In the genomic region with DNA sequence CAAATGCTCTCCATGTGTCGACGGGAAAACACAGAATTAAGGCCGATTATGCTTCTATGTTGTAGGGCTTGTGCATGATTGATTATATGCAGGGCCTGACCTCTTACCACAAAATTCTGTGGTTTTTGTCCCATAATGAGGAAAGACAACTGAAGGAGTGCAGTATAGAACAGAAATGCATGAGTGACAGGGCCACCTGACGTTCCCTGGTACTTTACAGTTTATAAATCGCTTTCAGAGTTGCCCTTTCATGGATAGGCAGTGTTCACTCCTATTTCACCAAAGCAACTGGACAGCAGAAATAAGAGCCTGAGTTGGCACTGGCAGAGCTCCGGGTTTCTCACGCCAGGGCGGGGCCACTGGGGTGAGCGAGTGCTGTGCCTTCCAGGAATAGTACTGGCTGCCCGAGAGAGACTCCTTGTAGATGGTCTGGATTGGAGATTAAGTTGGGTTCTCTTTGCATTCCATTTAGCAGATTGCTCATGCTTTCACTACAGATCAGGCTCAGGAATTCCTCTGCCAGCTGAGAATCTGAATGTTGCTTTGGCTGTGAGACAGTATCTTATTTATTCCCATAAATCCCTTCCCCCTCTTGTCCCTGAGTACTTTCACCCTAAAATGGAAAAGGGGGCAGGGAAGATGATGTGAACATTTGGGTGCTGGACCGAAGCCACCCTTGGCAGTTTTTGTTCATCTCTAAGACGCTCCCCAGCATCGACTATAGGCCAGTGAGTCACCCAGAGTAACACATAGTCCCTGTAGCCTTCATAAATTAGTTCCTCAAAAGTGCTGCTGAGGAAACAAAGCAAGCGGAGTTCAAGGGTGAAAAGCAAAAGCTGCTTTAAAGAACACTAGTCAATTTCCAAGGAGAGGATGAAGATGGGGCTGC, we compare ENCODE assay signal across 10 mouse cellular contexts.
DNase-seq lines count a peak whose midpoint lies in the region; ATAC-seq and TF ChIP-seq lines count a peak whose summit lies in the region.
"Had no signal": no experiment of that assay in that cellular context is flagged by ENCODE, and none has a peak within 500 bp of the region (broad histone marks: within the 10 kb centered on the region; RNA-seq: fewer than 3 reads in every experiment).

No protein-coding gene starts in this region.

- H3K36me3 ChIP-seq in liver, adult 2 months (ENCODE audit: control insufficient read depth, insufficient read depth, low read length) = no peaks in the 10 kb centered on the region
- H3K36me3 ChIP-seq in liver, embryonic 12.5 days = no peaks in the 10 kb centered on the region
- no peaks in the 10 kb centered on the region for H3K36me3 ChIP-seq in lung, postnatal 0 days (ENCODE audit: insufficient read depth, low read length)
- H3K36me3 ChIP-seq in intestine, embryonic 16.5 days (ENCODE audit: control insufficient read depth, insufficient read depth, low read length) = no peaks in the 10 kb centered on the region
- H3K36me3 ChIP-seq: liver, embryonic 13.5 days had no signal

- H3K4me2 ChIP-seq in liver, embryonic 12.5 days = no peak overlapping the region
- no peak overlapping the region for H3K4me2 ChIP-seq in lung, postnatal 0 days (replicated peaks; ENCODE audit: low read depth, low read length)
- no peak overlapping the region for H3K4me2 ChIP-seq in intestine, embryonic 16.5 days (ENCODE audit: low read depth, low read length)
- H3K4me2 ChIP-seq: liver, embryonic 13.5 days had no signal

- TF ChIP-seq POLR2A in liver, adult 2 months (IDR thresholded peaks at IDR 0.05; ENCODE audit: extremely low read depth, insufficient read depth, low read length) = no peak
- TF ChIP-seq POLR2A in cerebellum, adult 2 months (IDR thresholded peaks at IDR 0.05; ENCODE audit: borderline replicate concordance, insufficient read depth, low read length) = no peak

- H3K4me3 ChIP-seq in liver, adult 2 months (ENCODE audit: insufficient read depth, low read depth, low read length) = no peak overlapping the region
- H3K4me3 ChIP-seq in liver, embryonic 12.5 days = no peak overlapping the region
- H3K4me3 ChIP-seq in cerebellum, adult 2 months (replicated peaks; ENCODE audit: insufficient read depth, low read depth, low read length) = no peak overlapping the region
- H3K4me3 ChIP-seq in lung, postnatal 0 days (ENCODE audit: low read depth, low read length) = no peak overlapping the region
- H3K4me3 ChIP-seq in intestine, embryonic 16.5 days (ENCODE audit: low read length) = no peak overlapping the region
- H3K4me3 ChIP-seq: liver, embryonic 13.5 days had no signal

- TF ChIP-seq EP300 in lung, postnatal 0 days (IDR thresholded peaks at IDR 0.05) = no peak

- TF ChIP-seq CTCF in liver, adult 2 months (IDR thresholded peaks at IDR 0.05; ENCODE audit: low read depth, low read length) = no peak
- TF ChIP-seq CTCF in cerebellum, adult 2 months (IDR thresholded peaks at IDR 0.05; ENCODE audit: borderline replicate concordance, insufficient read depth, low read depth, low read length) = no peak
- no peak for TF ChIP-seq CTCF in lung, postnatal 0 days (IDR thresholded peaks at IDR 0.05)

- H3K4me1 ChIP-seq in liver, adult 2 months (ENCODE audit: control insufficient read depth, insufficient read depth, low read length) = no peaks in the 10 kb centered on the region
- no peaks in the 10 kb centered on the region for H3K4me1 ChIP-seq in liver, embryonic 12.5 days
- no peaks in the 10 kb centered on the region for H3K4me1 ChIP-seq in cerebellum, adult 2 months (ENCODE audit: control insufficient read depth, insufficient read depth, low read length)
- H3K4me1 ChIP-seq in lung, postnatal 0 days (ENCODE audit: insufficient read depth, low read depth, low read length) = no peaks in the 10 kb centered on the region
- no peaks in the 10 kb centered on the region for H3K4me1 ChIP-seq in intestine, embryonic 16.5 days (ENCODE audit: control insufficient read depth, insufficient read depth, low read length)
- H3K4me1 ChIP-seq: liver, embryonic 13.5 days had no signal

- no peaks in the 10 kb centered on the region for H3K27me3 ChIP-seq in liver, adult 2 months (ENCODE audit: control insufficient read depth, insufficient read depth, low read length)
- peaks cover 14% of the 10 kb centered on the region for H3K27me3 ChIP-seq in liver, embryonic 12.5 days (replicated peaks)
- H3K27me3 ChIP-seq in cerebellum, adult 2 months (ENCODE audit: control insufficient read depth, insufficient read depth, low read length) = no peaks in the 10 kb centered on the region
- H3K27me3 ChIP-seq in lung, postnatal 0 days (replicated peaks; ENCODE audit: insufficient read depth, low read length) = no peaks in the 10 kb centered on the region
- H3K27me3 ChIP-seq in intestine, embryonic 16.5 days (replicated peaks; ENCODE audit: control insufficient read depth, insufficient read depth, low read length) = no peaks in the 10 kb centered on the region; the same call in 1 of the 2 replicates
- H3K27me3 ChIP-seq: liver, embryonic 13.5 days had no signal

- H3K9me3 ChIP-seq in liver, embryonic 12.5 days (replicated peaks) = no peaks in the 10 kb centered on the region
- no peaks in the 10 kb centered on the region for H3K9me3 ChIP-seq in lung, postnatal 0 days (ENCODE audit: low read length)
- no peaks in the 10 kb centered on the region for H3K9me3 ChIP-seq in intestine, embryonic 16.5 days (ENCODE audit: control insufficient read depth, low read length)
- H3K9me3 ChIP-seq: liver, embryonic 13.5 days had no signal

- H3K9ac ChIP-seq in liver, adult 2 months (ENCODE audit: low read depth, low read length) = no peak overlapping the region
- H3K9ac ChIP-seq in liver, embryonic 12.5 days = no peak overlapping the region
- H3K9ac ChIP-seq in lung, postnatal 0 days (replicated peaks; ENCODE audit: low read depth) = no peak overlapping the region
- H3K9ac ChIP-seq in intestine, embryonic 16.5 days (ENCODE audit: low read depth, low read length) = no peak overlapping the region
- H3K9ac ChIP-seq: liver, embryonic 13.5 days had no signal

- ATAC-seq in liver, embryonic 12.5 days = no peak
- peak; percentile 32 for ATAC-seq in lung, postnatal 0 days
- ATAC-seq in megakaryocyte progenitor cell, adult 5-6 weeks (replicated peaks; ENCODE audit: poor library complexity) = no peak
- ATAC-seq in intestine, embryonic 16.5 days = no peak

- no peaks in the 10 kb centered on the region for H3K79me2 ChIP-seq in liver, adult 2 months (ENCODE audit: control insufficient read depth, insufficient read depth, low read length)

- DNase-seq in liver, adult 2 months (ENCODE audit: extremely low read depth, low read depth, low spot score) = peak; percentile 5
- peak; percentile 29 to 47 for DNase-seq in cerebellum, adult 2 months
- DNase-seq in gastrocnemius, postnatal 10 days = peak; percentile 45
- DNase-seq in lung, postnatal 0 days (ENCODE audit: low spot score) = peak; percentile 20
- DNase-seq in spleen, postnatal 14 days (ENCODE audit: low spot score in 2 of 2) = no peak
- DNase-seq: liver, embryonic 13.5 days; right cerebral cortex, postnatal 14 days had no signal

- H3K27ac ChIP-seq in liver, adult 2 months (replicated peaks; ENCODE audit: insufficient read depth, low read depth, low read length) = no peak overlapping the region
- no peak overlapping the region for H3K27ac ChIP-seq in liver, embryonic 12.5 days
- H3K27ac ChIP-seq in cerebellum, adult 2 months (ENCODE audit: insufficient read depth, low read length) = no peak overlapping the region
- H3K27ac ChIP-seq in lung, postnatal 0 days (ENCODE audit: low read length) = no peak overlapping the region
- no peak overlapping the region for H3K27ac ChIP-seq in intestine, embryonic 16.5 days (ENCODE audit: low read length)
- H3K27ac ChIP-seq: liver, embryonic 13.5 days had no signal

- 80% methylated on average over 14 of the region's 14 CpGs for WGBS in liver, adult 2 months
- 75% methylated on average over 14 of the region's 14 CpGs for whole genome bisulfite sequencing in liver, embryonic 12.5 days (ENCODE audit: insufficient replicate concordance)
- WGBS in cerebellum, adult 2 months = 31% methylated on average over 14 of the region's 14 CpGs
- WGBS in lung, postnatal 0 days = 61% methylated on average over 14 of the region's 14 CpGs
- 71% methylated on average over 14 of the region's 14 CpGs for WGBS in intestine, embryonic 16.5 days

Comparison
In these comparisons a context has a peak if more than half of its experiments do, and no peak if none do; other contexts are left out.
1. DNase-seq: peak in liver, adult 2 months (single experiment), cerebellum, adult 2 months (2 of 2), gastrocnemius, postnatal 10 days (single experiment) and lung, postnatal 0 days (single experiment); none in spleen, postnatal 14 days (0 of 2).